Mouse (Mus musculus) heart, postnatal 4 days (tissue): ENCODE measurements around the gene Fbxw10. TPM values are rescaled to one million over a fixed set of nuclear protein-coding genes. Genes with fewer than 3 reads are reported as not detected.

Experiments
- DNase-seq: peaks from one replicate; pipeline ENCODE4 v3.0.0; 2021
- total RNA-seq, 2 experiments: library from RNA; stranded (reverse); gene quantifications; 2 replicates each; pipeline ENCODE4 v1.2.3; 2021

Gene Fbxw10
- under 1 TPM in 1 of 2 experiments, not detected in 1; 0.23 TPM for total RNA-seq

DNA sequence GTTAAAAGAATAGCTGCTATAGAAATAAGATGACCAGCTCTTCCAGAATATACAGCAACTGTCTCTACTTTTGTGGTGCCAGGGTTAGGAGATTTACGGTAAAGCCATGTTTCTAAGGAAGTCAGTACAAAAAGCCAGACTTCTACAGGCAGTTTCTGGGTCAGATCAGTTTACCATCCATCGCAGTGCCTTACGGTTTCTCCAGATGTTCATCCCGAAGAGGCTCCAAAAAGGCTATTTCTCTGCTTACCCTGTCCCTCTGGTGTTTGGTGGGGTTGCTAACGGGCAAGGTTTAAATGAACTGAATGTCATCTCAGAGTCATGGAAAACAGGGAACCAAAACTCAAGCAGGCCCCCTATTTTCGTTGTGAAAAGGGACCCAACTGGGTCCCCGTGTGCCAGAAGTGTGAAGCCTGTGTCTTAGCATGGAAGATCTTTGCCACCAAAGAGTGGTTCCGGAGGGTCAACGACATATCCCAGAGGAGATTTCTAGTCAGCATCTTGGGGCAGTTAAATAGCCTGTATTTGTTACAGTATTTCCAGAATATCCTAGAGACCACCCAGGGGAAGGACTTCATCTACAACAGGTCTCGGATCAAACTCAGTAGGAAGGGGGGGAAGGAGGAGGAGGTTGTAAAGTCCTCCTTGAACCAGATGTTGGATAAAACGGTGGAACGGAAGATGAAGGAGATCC lies at the start of gene Fbxw10:
TSS of gene Fbxw10 (plus strand) at position 109 of the 694 bp plus-strand sequence.
- DNase-seq, result no peak

DNA sequence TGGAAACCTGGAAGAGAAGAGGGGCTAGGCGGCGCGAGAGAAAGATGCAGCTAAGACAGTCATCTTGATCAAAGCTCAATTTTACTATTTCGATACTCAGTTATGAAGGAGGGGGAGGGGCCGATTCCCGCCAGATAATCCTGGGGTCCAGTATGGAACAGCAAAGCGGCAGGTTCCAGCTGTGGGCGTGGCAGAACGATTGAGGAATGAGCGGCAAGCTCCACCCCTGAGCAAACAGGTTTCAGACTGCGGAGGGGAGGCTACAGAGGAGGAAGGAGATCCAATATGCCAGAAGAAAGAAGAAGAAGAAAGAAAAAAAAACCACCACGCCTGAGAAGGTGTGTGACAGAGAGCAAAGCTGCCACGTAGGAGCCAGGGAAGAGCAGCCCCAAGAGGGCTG lies 42.8 kb upstream of the Fbxw10 start:
- DNase-seq, result no peak

DNA sequence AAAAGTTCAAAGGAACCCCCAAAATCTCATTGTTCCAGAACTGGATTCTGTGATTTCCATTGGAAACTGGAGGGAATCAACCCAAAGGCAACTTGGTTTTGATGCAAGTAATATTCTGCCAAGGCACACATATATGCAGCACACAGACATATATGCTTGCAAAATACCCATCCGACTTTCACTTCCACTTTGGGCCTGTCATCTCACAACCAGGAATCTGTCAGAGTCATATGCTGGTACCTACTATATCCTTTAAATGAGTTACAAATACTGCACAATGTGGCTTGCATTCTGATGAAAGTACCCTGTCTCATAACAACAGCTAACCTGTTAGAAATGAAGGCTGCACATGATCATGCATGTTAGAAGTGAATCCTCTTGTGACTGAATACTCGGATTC lies 38.9 kb upstream of the Fbxw10 start:
- no peak for DNase-seq

DNA sequence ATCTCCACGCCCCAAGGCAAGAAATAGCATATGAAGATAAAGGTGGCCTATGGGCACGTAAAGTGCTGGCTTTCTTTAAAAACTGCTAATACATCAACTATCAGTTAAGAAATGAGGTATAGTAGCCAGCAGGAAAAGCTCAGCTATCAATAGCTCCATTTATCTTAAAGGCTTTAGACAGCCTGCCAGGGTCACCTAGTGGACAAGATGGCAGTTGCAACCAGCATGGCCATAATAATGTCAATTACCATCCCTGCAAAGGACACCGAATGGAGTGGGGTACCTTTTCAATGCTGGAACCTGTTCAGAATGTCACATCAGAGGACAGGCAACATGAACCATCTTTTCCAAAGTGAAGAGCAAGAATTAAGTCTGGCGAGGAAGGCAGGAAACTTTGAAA lies 37.7 kb upstream of the Fbxw10 start:
- peak; percentile 41 for DNase-seq

DNA sequence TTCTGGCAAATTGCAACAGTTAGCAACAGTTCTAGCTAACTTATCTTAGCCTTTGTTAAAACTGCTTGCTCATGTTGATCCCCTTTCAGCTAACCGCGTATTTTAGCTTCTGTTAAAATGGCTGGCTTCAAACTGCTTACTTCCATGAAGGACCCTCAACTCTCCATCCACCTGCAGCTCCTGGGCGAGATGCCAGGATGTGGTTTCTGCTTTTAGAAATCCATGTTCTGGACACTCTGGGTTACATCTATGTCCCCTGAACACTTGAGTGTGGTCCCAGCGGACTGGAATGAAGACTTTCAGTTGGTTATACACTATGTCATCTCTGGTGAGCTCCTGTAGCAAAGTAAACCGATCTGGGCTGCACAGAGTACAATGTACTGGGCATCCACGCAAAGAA lies 34.6 kb upstream of the Fbxw10 start:
- DNase-seq, result no peak

DNA sequence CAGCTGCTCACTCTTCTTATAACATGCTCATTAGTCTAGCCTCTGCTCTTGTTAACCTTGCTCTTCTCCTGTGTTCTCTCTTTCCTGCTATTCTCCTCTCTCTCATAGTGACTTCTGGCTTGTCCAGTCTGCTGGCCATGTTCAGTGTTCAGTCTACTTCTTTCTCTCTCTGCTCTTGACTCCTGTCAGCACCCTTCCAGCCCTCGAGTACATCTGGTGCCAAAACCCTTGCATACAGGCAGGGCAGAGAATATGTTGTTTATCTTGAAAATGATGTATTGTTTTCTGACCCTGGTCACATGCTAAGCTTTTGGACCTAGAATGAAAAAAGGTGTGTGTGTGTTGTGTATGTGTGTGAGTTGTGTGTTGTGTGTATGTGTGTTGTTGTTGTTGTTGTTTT lies 33.4 kb upstream of the Fbxw10 start:
- DNase-seq, result no peak

DNA sequence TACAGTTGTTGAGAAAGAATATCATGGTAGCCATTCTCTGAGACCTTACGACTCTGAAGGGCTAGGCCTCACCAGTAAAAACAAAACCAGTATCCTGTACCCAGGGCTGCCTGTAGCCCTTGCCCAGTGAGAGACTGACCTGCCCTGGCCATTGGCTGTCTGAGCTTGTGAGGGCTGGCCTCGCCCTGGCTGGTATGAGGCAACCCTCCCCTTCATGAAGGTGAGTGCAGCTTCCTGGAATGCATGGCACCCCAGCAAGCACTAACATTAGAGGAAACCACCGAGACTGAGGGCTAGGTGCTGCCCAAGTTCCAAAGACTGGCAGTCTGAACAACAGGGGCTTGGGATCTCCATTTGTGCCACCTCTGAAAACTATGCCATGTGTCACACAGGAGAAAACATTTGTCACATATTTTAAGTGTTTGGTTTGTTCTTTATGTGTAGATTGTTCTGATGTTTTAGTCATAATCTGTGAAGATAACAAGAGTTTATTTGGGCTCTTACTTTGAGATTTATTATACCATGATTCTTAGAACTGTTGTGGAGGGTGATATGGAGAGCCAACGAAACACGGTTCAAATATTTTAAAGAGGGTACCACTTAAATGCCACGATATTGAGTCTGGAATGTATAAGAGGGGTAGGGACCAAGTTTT lies 32.8 kb upstream of the Fbxw10 start:
- no peak for DNase-seq

DNA sequence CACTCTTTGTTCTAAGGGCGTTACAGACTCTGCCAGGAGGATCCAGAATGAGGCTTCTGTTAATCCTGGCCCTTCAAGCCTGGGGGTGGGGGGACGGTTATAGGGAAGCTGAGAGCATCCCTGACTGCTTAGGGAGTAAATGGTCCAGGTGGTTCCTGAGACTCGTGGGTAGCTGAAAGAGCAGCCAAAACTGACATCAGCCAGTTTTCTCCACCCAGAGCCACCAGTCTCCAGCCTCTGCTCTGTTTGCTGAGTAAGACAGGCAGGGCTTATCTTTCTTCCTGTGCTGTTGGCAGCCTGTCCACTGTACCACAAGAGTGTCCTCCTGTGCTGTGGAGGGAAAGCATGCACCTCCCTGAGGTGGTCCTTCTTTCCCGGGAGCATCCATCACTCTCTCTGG lies 32.2 kb upstream of the Fbxw10 start:
- no peak for DNase-seq

DNA sequence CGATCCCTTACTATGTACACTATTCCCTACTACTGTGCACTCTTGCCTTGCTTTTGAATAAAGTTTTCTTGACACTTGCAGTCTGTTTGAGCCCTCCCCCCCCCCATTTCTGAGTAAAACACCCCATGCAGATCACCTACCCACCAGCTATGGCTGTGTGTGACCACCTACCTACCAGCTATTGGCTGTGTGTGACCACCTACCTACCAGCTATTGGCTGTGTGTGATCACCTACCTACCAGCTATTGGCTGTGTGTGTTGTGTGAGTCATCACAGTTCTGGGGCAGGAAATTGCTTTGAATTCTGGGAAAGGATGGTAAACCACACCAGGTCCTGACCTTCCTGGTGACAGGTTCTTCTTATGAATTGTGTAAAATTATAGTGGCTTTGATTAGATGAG lies 31.4 kb upstream of the Fbxw10 start:
- DNase-seq, result no peak

DNA sequence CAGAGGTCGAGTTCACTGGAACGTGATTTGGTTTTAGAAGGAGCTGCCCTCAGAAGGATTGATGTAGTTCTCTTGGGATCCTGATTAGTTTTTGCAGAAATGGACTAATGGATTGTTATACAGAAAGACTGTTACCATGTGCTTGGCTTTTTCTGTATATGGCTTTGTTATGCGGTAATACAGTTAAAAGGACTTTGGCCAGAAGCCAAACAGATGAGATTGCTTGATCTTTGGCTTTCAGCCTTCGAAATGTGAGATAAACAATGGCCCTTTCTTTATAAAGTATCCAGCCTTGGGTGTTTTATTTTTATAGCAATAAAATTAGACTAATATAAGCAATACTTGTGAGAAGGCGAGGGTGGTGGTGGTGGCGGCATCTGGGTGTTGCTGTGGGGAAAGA lies 30.3 kb upstream of the Fbxw10 start:
- no peak for DNase-seq

DNA sequence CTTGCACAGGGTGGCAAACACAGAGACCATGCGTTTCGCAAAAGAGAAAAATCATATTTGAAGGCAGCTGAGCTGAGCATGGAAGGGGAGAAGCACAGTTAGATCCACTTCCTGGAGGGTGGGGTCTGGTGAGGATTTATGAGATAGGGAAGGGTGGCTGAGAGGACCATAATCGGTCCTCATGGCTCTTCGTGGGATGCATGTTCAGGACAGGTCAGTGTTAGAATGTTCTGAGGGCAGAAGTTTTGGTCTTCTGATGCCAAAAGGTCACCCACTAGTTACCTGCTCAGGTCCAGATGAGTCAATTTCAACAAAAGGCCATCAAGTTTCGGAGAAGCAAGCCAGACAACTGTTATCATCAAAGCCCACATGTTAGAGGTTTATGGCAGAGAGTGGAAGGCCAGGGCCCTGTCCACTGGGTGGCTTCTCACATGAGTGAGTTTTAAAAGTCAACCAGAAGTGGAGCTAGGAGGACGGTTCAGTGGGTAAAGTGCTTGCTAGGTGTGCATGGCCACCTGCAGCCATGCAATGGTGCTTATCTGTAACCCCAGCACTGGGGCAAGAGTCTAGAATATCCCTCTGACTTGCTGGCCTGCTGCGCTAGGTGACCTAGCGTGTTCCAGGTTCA lies 27.7 kb upstream of the Fbxw10 start:
- DNase-seq, result no peak

DNA sequence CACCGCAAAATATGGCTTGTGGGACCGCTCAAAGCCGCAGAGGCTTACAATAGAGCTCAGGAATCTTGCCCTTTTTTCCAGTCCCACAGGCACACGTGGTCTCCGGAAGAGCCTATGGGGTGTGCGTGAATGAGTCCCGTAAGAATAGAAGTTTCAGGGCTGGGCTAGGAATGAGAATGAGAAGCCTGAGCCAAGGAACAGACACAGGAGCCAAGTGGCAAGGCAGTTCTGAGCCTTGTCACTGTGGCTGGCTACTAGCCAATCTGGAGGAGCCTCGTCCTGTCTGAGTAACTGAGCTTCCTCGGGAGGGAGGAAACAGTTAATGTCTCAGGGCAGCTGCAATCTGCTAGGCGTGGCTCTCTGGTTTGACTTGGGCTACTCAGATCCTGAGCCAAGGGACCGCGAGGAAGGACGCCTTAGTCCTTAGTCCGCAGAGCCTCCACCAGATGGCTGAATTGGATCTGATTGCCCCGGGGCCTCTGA lies 26.8 kb upstream of the Fbxw10 start, which contains the start of gene Trim16:
TSS of gene Trim16 (plus strand) at position 173 of the 483 bp plus-strand sequence.
- peak; percentile 86 for DNase-seq

DNA sequence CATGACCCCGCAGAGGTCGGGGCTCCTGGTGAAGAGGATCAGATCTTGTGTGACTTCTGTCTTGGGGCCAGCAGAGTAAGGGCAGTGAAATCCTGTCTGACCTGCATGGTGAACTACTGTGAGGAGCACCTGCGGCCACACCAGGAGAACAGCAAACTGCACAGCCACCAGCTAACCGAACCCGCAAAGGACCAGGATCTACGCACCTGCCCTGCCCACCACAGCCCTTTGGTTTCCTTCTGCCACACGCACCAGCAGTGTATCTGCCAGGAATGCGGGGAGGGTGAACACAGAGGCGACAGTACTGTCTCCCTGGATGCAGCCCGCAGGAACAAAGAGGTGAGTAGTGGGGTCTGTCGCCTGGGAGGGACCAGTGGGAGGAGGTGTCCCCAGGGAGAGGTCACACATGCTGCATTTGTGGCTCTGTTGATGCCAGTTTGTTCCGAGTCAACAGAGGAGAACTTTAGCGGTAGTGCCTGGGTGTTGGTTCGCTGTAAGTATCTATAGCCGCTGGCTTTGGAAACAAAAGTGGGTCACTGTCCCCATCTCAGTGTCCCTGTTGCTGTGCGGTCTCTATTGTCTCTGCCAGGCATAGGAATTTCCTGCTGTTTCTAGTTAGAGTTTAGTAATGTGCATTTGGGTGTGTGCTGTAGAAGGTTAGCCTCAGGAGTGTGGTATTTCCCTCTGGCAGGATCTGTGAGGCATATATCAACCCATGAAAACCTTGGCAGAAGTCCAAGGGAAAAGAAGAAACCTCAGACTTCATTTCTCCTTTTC lies 26.0 kb upstream of the Fbxw10 start:
- DNase-seq, result peak; percentile 33

DNA sequence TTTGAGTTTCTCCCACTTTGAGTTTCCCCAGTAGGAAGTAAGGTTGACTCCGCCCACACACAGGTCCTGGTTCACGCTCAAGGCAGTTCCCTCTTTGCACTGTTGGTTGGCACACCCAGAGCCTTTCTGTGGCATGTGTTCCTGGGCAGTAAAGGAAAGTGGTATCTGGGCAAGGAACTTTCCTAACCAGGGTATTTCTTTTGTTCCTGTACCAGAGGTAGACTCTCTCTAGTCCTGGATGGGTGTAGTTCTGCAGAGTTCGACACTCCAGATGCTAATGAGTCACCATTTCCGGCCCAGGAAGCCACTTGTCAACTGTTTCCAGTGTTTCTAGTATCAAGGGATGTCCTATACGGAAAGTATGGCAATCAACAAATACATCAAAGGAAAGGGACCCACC lies 25.0 kb upstream of the Fbxw10 start:
- DNase-seq, result peak; percentile 34

DNA sequence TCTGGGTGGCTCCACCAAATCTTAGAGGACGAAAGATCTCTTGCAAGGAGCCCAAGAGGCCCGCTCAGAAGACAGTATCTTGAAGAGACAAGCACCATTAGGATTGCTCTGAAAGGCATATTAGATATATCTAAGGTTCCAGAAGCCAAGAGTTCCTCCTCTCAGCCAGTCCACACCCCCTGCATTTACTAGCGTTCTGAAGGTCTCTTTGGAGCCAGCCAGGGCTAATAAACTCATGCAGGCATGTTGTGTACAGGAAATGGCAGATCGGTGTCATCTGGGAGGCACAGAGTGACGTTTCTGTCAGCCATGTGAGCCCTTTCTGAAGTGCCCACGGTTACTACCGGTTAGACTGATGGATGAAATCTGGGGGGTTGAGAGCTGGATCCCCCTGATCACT lies 22.7 kb upstream of the Fbxw10 start:
- DNase-seq, result no peak

DNA sequence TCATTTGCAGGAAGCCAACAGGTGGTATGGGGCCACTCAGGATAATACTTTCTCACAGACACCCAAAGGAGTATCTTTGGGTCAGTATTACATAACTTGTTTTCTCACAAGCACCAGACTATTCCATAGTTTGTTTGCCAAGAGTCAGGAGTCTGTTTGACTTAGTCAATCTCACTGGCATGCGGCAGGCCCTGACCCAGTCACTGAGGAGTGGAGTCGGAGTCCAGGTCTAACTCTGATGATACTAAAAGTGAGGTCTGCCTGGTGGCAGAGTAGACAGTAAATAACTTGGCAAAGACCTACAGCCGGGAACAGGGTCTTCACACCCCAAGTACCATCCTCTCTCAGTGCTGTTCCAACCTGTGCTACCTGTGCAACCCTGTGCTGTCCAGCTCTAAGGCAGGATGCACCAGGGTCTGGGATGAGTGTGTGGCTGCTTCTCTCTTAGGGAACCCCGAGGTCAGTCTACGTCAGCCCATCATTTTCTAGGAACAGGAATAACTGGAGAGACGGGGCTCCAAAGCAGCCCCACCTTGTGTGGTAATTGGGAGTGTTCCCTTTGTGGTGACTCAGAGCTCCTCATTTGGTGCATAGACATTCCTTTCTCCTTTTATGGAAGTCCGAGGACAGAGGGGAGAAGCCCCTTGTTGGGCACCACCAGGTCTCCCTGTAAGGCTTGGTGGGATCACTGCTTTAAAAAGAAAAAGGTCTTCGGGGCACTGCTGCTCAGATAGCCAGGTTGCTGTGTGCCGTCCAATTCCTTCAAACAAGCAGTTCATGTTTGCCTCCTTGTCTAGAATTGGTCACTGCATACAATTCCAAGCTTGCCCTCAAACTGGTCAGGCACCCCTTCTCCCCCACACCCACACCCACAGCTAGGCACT lies 21.4 kb upstream of the Fbxw10 start:
- no peak for DNase-seq

DNA sequence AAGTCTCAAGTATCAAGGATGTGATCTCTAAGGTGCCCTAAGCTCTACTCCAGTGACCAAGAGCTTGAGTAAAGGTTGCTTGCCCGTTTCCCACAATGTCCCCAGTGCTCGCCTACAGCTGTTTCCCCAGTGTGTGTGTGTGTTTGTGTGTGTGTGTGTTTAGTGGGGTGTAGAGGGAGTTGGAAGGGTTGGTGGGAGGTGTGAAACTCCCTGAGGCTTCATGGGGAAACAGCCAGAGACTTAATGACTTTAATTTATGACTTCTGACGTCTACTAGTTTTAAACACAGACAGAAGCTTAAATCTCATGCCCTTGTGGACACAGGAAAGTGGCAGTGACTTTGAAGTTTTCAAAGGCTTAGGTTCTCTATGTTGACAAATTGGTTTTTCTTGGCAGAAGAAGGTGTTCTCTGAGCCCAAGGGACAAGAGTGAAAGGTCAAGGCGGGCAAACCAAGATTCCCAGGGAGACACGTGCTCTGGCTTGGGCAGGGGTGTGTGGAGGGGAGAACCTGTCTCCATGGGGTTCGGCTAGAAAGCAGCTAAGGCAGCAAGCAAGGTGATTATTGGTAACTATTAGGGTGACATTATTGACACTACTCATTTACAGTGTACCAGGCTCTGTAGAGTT lies 20.6 kb upstream of the Fbxw10 start:
- DNase-seq, result no peak

DNA sequence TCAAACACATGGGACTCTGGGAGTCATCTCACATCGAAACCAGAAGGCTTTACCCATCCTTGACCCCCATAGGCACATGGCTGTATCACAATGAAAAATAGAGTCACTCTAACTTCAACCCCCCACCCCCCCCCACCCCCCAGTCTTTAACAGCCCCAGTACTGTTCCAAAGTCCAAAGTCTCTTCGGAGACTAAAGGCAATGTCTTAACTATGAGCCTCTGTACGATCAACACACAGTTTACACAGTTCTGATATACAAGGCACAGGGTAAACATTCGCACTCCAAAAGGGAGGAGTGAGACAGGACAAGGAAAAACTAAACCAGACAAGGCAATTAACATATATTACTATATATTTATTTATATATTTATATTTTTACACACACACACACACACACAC lies 19.7 kb upstream of the Fbxw10 start:
- DNase-seq, result no peak

DNA sequence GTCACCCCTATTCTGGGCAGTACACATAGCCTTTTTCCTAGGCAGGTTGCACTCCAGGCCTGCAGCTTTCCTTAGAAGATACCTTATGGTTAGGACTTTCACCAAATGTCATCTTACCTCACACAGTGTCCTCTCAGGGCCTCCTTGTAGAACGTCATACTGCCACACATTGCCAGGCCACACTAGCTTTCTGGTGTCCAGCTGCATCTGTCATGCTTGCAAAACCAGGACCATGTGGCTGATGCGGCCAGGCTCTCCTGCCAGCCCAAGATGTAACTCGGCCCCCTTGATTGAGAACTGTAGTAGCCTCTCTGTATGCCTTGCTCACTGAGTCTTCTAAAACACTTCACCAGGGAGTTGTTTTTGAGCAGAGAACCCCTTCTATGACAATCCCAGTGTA lies 19.0 kb upstream of the Fbxw10 start:
- DNase-seq, result no peak

DNA sequence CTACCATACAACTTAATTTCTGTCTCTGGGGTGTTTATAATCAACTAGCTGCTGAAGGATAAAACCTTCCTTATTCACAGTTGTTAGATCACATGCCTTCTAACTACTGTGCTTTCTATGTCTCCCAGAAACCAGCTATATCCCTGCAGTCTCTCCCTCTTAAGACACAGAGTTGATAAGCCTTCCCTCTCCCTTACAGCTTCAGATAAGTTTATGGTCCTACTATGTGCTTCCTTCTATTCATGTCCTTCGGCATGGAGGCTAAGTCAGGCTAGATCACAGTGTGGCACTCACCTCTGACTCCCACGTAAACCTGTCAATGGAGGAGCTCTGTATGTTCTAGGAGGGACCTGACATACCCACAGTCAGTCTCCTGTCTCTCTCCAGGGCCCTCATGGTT lies 16.5 kb upstream of the Fbxw10 start:
- DNase-seq, result no peak

DNA sequence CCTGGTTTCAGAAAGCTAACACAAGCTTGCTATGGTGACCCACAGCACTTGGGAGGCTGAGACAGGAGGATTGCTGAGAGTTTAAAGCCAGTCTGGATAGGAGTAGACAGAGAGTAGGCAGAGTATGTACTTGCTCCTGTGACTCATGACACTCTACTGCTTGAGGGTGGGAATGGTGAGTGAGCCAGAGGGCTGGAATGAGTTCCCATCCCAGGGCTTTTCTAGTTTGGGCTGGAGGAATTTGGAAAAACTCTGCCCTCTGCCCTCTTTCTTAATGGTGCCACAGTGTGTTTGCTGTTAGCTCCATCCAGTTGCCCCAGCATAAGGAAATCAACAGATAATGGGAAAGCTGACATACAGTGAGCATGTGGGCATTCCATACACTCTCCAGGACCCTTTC lies 15.0 kb upstream of the Fbxw10 start:
- DNase-seq, result no peak
